Mouse (Mus musculus) activated CD4-positive, CD25-positive, alpha-beta regulatory T cell, adult 9 weeks (primary cell): ENCODE measurements around the gene Gm28710. TPM values are rescaled to one million over a fixed set of nuclear protein-coding genes. Genes with fewer than 3 reads are reported as not detected.

Experiments
- polyA plus RNA-seq: library from polyadenylated mRNA; unstranded; fragments of 100-300 nt; shearing (Covaris generic); gene quantifications from one replicate; pipeline ENCODE4 v1.2.1, GENCODE M21; 2017

Gene Gm28710
- polyA plus RNA-seq: not detected

DNA sequence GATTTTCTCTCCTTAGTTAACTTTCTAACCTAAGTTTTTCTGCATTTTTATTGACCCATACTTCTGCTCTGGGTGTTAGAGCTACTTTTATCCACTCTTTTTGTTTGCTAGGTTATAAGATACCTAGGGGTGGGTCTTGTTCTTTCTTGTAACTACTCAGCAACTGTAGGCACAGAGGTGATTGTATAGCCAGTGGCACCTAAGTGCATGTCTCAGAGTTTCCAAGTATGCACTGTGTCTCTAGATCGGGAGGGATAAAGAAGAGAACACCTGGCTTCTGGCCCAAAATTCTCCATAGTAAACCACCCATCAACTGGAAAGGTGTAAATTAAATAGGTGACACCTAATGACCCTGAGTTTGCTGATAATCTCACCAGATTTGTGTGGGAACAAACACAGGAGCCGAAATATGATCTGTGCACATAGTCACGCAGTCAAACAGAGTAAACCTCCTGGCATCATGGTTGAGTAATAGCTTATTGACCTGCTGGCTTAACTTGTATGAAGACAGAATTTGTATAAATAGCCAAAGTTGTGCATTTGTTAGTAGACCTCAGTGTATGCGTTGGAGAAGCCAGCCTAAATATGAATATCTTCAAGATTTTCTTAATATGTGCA lies at the start of gene Gm28710:
Gene Gm28710, plus strand, starts transcription at position 568 of the 618 bp plus-strand sequence.

Other genes starting within 250 kb of the Gm28710 start
- 3.5 TPM for gene Hgf, start 238.3 kb upstream of the Gm28710 start, polyA plus RNA-seq